Mouse (Mus musculus) lung, embryonic 16.5 days (tissue): ENCODE data around the gene 4933430I17Rik. TPM values are rescaled to one million over a fixed set of nuclear protein-coding genes. Genes with fewer than 3 reads are reported as not detected.

Experiments
- ATAC-seq: fragments of 200-750 bp; cut with Nextera tagmentation; 2 replicates; pipeline ENCODE4 v1.8.0; 2017; ENCODE audit warnings: low read depth, mild to moderate bottlenecking, moderate library complexity
- H3K27ac ChIP-seq: fragments of 300-500 bp; sonication (generic); 2 replicates; pipeline ENCODE4 v1.5.1; 2014; ENCODE audit warnings: mild to moderate bottlenecking, control low read depth, low read length
- H3K27me3 ChIP-seq: fragments of 300-500 bp; sonication (generic); 2 replicates; pipeline ENCODE4 v1.6.1; 2014; ENCODE audit warnings: low read depth, low read length, mixed read lengths; ENCODE audit not compliant: control insufficient read depth, insufficient read depth
- H3K36me3 ChIP-seq: fragments of 300-500 bp; sonication (generic); 2 replicates; pipeline ENCODE4 v1.6.1; 2014; ENCODE audit warnings: low read length; ENCODE audit not compliant: control insufficient read depth, insufficient read depth
- H3K4me1 ChIP-seq: fragments of 300-500 bp; sonication (generic); replicated peaks from 2 replicates; pipeline ENCODE4 v1.6.1; 2014; ENCODE audit warnings: low read length, mixed read lengths; ENCODE audit not compliant: control insufficient read depth, insufficient read depth
- H3K4me2 ChIP-seq: fragments of 300-500 bp; sonication (generic); 2 replicates; pipeline ENCODE4 v1.6.1; 2014; ENCODE audit warnings: low read depth, low read length, control low read depth
- H3K4me3 ChIP-seq: fragments of 300-500 bp; sonication (generic); 2 replicates; pipeline ENCODE4 v1.5.1; 2014; ENCODE audit warnings: mild to moderate bottlenecking, low read length, control low read depth
- H3K9ac ChIP-seq: fragments of 300-500 bp; sonication (generic); 2 replicates; pipeline ENCODE4 v1.6.1; 2014; ENCODE audit warnings: low read length, control low read depth
- H3K9me3 ChIP-seq: fragments of 300-500 bp; sonication (generic); 2 replicates; pipeline ENCODE4 v1.6.1; 2016; ENCODE audit warnings: low read length; ENCODE audit not compliant: control insufficient read depth
- WGBS: fragments of 180-500 bp; shearing (Covaris S2); extraction: QIAGEN DNeasy Blood & Tissue Kit; methylation state at CpG from one replicate; pipeline ENCODE4 v1.1.7; 2014; 5-methylcytosine and 5-hydroxymethylcytosine counted together
- polyA plus RNA-seq: library from polyadenylated mRNA; unstranded; fragments of >200 nt; fragmentation: Nextera tagmentation; extraction: Ambion mirVana; gene quantifications from 2 replicates; pipeline ENCODE4 v1.2.1, GENCODE M21; 2015

4933430I17Rik gene
- polyA plus RNA-seq, 1 experiment from 2014 or later, result 0.40 TPM

DNA sequence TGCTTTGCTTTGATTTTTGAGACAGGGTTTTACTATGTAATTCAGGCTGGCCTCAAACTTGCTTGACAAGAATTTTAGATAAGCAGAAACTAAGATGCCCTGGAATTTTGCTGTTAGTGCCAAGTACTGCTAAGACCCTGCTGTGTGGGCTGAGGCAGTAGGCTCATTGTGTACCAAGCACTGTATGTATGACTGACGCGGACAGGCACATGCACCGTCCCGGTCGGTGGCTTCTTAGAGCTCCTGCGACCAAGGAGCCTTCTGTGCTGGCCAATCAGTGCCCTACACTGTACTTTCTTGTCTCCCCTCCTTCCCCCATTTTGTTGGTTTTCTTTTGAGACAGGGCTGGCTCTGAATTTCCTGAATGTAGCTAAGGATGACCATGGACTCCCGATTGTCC is 10.2 kb upstream of the 4933430I17Rik start:
- Histone ChIP-seq H3K4me1 (peaks cover 40% of the 10 kb centered on the region), H3K36me3 (peaks cover 39% of the 10 kb centered on the region)
- 62% methylated on average over 7 of the region's 7 CpGs for whole genome bisulfite sequencing

DNA sequence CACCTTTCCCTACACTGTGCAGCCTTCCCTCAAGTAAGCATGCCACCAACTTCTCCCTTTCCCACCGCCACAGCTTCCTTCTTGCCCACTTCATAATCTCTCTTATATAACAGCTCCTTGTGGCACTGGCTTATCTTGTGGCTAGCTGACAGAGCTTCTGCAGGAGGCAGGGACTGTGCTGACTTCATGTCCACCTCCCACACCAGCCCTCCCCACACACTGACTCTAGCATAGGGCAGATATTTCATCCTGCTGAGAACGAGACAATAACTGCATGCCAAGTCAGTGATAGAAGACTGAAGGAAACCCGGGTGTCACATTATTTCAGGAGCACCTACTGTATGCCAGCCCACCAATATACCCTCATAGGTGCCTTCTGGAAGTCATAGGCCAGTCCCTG is 9.7 kb upstream of the 4933430I17Rik start:
- no peak for ATAC-seq
- H3K27me3 ChIP-seq, result no peaks in the 10 kb centered on the region
- peak overlapping the region; percentile 57 for H3K9ac ChIP-seq
- peak overlapping the region; percentile 41 for H3K4me2 ChIP-seq
- H3K27ac ChIP-seq, result peak overlapping the region; percentile 95
- 43% methylated on average over 3 of the region's 3 CpGs for WGBS
- peaks cover 40% of the 10 kb centered on the region for H3K4me1 ChIP-seq
- H3K4me3 ChIP-seq, result no peak overlapping the region; the same call in 1 of the 2 replicates
- H3K9me3 ChIP-seq, result no peaks in the 10 kb centered on the region
- peaks cover 34% of the 10 kb centered on the region for H3K36me3 ChIP-seq

More for the DNA sequence above, 10.2 kb upstream of the 4933430I17Rik start:
- Histone ChIP-seq H3K4me2 (peak overlapping the region; percentile 7; the same call in 1 of the 2 replicates), H3K27ac (peak overlapping the region; percentile 95), H3K9ac (no peak overlapping the region), H3K27me3 (no peaks in the 10 kb centered on the region), H3K4me3 (no peak overlapping the region; the same call in 1 of the 2 replicates), H3K9me3 (no peaks in the 10 kb centered on the region)
- peak; percentile 6; the same call in 1 of the 2 replicates for ATAC-seq

DNA sequence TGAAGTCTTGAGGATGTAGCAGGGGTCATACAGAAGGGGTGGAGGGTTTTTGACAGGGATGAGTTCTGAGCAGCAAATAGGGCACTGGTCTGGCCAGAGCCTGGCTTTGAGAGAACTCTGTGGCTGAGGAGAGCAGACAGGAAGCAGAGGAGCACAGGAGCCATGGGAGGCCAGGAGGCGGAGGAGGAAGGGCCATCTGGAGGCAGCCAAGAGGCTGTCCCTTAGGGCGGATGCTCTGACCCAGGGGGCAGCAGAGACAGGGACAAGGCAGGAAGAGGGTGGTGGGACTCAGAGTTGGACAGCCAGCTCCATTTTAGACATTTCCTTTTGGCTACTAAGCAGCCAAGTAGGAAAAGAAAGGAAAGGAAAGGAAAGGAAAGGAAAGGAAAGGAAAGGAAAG is 9.1 kb upstream of the 4933430I17Rik start:
- H3K36me3 ChIP-seq, result peaks cover 29% of the 10 kb centered on the region
- no peaks in the 10 kb centered on the region for H3K9me3 ChIP-seq
- H3K9ac ChIP-seq, result peak overlapping the region; percentile 57
- peak overlapping the region; percentile 41 for H3K4me2 ChIP-seq
- peak; percentile 6; the same call in 1 of the 2 replicates for ATAC-seq
- 24% methylated on average over 2 of the region's 2 CpGs for WGBS
- H3K27ac ChIP-seq, result peak overlapping the region; percentile 95
- H3K27me3 ChIP-seq, result no peaks in the 10 kb centered on the region
- H3K4me3 ChIP-seq, result peak overlapping the region; percentile 3; the same call in 1 of the 2 replicates
- H3K4me1 ChIP-seq, result peaks cover 40% of the 10 kb centered on the region

DNA sequence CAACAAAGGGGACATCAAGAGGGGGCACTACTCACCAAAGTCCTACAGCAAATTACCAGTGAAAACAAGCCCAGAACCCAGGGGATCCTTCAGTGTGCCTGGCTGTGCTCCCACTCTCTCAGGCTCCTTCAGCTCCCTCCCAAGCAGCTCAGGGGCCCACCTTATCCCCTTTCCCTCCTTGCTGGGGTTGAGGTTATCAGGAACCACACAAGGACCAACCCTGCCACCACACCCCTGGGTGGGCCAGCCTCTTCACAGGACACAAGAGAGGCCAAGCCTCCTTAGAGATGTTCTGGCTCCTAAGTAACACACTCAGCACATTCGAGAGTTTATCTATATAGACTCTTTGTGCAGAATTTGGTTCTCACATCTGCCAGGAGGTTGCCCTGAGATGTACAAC is 8.6 kb upstream of the 4933430I17Rik start:
- no peak overlapping the region; the same call in 1 of the 2 replicates for H3K4me3 ChIP-seq
- peak overlapping the region; percentile 46; the same call in 1 of the 2 replicates for H3K9ac ChIP-seq
- peaks cover 24% of the 10 kb centered on the region for H3K36me3 ChIP-seq
- ATAC-seq, result peak; percentile 41
- peaks cover 40% of the 10 kb centered on the region for H3K4me1 ChIP-seq
- no peaks in the 10 kb centered on the region for H3K9me3 ChIP-seq
- H3K27ac ChIP-seq, result peak overlapping the region; percentile 95
- WGBS, result 28% methylated on average over 1 of the region's 1 CpGs
- peak overlapping the region; percentile 41 for H3K4me2 ChIP-seq
- H3K27me3 ChIP-seq, result no peaks in the 10 kb centered on the region

DNA sequence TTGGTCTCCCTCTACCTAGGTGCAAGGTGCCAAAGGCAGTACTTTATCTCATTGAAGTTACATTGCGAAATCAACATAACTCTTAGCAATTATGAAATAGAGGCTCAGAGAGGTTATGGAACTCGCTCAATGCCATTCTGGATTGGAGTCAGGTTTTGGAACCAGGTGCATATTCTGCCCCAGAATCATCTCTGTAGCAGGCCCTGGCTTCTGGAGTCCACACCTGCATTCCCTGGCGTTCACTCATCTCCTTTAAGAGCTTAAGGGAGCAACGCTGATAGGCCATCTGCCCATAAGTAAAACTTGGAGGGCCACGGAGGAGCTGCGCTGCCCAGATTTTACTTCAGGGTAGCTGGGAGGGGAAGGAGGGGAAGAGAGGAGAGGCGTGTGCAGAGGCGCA is 8.1 kb upstream of the 4933430I17Rik start:
- Histone ChIP-seq H3K9ac (peak overlapping the region; percentile 33; the same call in 1 of the 2 replicates), H3K27ac (peak overlapping the region; percentile 95), H3K27me3 (no peaks in the 10 kb centered on the region), H3K4me2 (peak overlapping the region; percentile 62), H3K9me3 (no peaks in the 10 kb centered on the region), H3K4me3 (no peak overlapping the region), H3K4me1 (peaks cover 40% of the 10 kb centered on the region), H3K36me3 (peaks cover 20% of the 10 kb centered on the region)
- 63% methylated on average over 8 of the region's 8 CpGs for WGBS
- peak; percentile 12 for ATAC-seq

DNA sequence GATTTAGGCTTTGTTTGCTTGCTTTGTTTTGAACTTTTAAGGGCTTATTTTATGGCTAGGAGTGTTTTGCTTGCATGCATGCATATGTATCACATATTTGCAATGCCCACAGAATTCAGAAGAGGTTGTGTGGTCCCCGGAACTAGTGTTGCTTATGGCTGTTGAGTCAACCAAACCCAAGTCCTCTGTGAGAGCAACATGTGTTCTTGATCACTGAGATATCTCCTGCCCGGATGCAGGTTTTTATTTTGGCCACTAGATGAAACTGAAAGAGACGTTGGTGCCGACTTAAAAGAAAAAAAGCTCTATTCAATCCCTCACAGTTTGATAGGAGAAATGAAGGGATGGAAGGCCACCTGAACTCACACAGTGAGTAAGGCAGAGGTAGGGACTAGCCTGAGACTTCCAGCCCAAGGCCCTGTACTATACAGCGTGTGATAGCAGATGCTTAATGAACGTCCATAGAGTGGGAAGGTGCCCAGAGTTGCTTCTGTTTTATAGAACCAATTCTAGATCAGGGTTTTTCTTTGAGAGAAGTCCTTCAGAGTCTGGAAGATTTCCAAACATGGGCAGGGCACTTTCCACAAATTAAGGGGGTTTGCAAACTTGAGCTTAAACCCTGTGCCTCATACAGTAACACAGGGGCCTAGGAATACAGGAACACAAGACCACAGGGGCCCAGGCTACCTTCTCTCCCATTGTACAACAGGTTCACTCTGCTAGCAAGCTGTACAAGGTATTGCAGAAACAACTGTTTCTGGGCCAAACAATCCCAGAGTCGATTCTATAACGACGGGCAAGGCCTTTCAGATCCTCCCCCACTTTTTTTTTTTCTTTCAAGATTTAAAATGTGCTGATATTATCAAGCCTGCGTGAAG is 7.4 kb upstream of the 4933430I17Rik start:
- H3K36me3 ChIP-seq, result peaks cover 13% of the 10 kb centered on the region
- WGBS, result 56% methylated on average over 10 of the region's 10 CpGs

DNA sequence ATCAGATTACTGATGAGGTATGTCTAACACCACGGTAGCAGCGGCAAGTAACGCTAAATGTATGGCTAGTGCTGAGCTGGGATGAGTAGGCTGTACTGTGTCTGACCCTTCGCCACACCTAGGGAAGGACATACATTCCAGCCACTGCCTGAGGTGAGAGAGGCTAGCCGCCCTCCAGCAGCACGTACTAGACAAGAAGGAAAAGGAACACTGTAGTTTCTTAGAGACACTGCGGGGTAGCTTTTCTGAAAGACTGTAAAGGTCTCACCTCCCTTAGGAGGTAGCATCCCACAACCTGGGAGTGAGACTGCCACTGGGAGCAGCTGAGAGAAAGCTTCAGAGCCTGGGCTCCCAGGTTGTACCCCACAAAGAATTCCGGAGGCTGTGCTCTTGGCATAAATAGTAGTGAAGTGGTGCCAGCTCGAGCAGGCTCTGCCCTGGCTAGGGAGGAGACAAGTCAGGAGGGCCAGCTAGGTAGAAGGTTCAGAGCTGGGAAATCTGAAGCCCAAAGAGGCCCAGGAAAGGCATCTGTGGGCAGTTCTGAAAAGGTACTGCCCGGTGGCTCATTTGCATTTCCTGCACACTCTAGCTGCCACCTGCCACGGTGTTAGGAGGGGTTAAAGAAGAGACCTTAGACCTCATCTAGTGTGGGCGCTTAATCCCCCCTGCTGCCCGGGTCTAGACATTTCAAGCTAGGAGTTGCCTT is 6.6 kb upstream of the 4933430I17Rik start:
- Histone ChIP-seq H3K27ac (peak overlapping the region; percentile 95), H3K4me1 (peaks cover 40% of the 10 kb centered on the region), H3K4me2 (peak overlapping the region; percentile 62), H3K9me3 (no peaks in the 10 kb centered on the region), H3K27me3 (no peaks in the 10 kb centered on the region), H3K9ac (peak overlapping the region; percentile 89), H3K4me3 (peak overlapping the region; percentile 88), H3K36me3 (peaks cover 8% of the 10 kb centered on the region)
- ATAC-seq, result peak; percentile 12; the same call in 1 of the 2 replicates
- WGBS, result 30% methylated on average over 13 of the region's 13 CpGs

More for the DNA sequence above, 7.4 kb upstream of the 4933430I17Rik start:
- Histone ChIP-seq H3K9me3 (no peaks in the 10 kb centered on the region), H3K4me2 (peak overlapping the region; percentile 62), H3K9ac (peak overlapping the region; percentile 89), H3K4me1 (peaks cover 40% of the 10 kb centered on the region), H3K27me3 (no peaks in the 10 kb centered on the region), H3K4me3 (peak overlapping the region; percentile 88), H3K27ac (peak overlapping the region; percentile 95)
- ATAC-seq, result no peak

DNA sequence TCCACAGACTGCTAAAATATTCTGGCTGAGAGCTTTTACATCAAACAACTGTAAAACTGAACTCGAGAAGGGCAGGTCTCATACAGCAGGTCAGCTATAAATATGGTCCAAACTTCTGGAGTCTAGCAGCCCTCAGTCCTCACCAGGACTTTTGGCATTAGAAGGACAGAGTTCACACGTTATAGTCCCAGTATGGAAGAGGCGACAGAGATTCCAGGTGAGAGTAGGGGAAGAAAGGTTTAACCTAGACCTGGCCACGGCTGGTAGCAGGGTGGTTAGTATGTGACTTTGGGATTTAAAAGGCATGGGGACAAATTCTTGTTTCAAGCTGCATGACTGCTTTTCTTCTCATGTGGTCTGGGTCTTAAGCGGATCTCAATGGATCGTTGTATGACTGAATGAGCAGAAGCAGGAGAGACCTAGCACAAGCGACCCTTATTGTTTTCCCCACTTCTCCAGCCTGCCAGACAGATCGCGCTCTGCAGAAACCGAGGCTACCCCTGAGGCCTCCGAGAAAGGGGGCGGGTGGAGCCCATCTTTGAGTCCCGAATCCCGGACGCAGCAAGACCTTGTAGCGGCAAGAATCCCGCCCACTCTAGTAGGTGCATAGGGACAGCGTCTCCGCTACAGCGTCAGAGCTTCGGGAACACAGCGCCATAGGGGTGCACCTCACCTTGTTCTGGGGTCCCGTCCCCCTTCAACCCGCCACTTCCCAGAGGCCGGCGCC is 5.9 kb upstream of the 4933430I17Rik start:
- H3K4me1 ChIP-seq, result peaks cover 46% of the 10 kb centered on the region
- peak overlapping the region; percentile 62 for H3K4me2 ChIP-seq
- H3K9ac ChIP-seq, result peak overlapping the region; percentile 89
- under 1% methylated on average over 26 of the region's 26 CpGs for WGBS
- peaks cover 6% of the 10 kb centered on the region for H3K36me3 ChIP-seq
- no peaks in the 10 kb centered on the region for H3K27me3 ChIP-seq
- H3K27ac ChIP-seq, result peak overlapping the region; percentile 95
- ATAC-seq, result peak; percentile 60
- H3K4me3 ChIP-seq, result peak overlapping the region; percentile 88
- no peaks in the 10 kb centered on the region for H3K9me3 ChIP-seq
